Mouse (Mus musculus) embryonic stem cell, embryonic (primary cell): ENCODE data around the gene Myb.

Source experiments
- CTCF ChIA-PET, 4 experiments: fragments of 300-600 bp in 2 of 4; fragments of 350-600 bp in 2 of 4; sonication (Branson Sonifier 250); formaldehyde crosslinking; loops; one replicate each; lab custom pipeline; 2022; ENCODE audit warnings: inconsistent platforms in 2 of 4; lab: Charles Lee
- POLR2A ChIA-PET, 4 experiments: fragments of 300-600 bp in 2 of 4; fragments of 350-600 bp in 2 of 4; sonication (Branson Sonifier 250); formaldehyde crosslinking; loops; one replicate each; lab custom pipeline; 2022; ENCODE audit warnings: antibody characterized with exemption in 4 of 4, inconsistent platforms in 1 of 4; lab: Charles Lee

Myb gene

DNA sequence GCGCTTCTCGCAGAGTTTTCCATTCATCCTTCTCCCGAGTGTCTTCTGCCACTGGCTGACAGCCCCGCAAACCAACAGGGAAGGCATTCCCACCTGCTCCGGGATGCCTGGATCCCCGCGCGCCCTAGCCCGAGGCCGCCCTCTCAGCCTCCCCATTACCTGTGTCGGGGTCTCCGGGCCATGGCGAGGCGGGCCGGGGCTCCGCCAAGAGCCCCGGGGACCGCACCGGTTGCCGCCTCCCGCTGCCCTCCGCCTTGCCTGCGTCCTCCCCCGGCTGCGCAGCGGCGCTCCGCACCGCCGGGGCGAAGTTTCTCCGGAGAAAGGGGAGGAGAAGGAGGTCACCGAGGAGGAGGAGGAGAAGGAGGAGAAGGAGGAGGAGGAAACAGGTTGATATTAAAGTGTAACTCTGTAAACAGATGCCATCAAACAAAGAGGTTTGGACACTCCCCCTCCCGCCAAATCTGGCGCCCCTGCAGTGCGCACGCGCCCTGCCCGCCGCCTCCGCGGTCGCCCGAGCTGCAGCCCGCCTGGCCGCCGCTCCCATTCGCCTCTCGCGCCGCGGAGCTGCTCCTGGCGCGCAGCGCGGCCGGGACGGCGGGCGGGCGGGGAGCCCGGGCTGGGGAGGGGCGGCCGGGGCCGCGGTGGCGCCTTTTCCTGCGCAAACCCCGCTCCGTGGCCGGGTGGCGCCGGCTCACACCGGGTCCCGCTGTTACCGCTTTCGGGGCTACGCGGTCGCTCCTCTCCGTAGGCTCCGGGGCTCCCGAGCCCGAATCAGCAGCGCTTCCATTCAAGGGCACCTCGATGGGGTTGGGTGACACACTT is at the start of gene Myb:
Myb (minus strand) TSS at position 448 of the 822 bp plus-strand sequence.
- CTCF ChIA-PET = interaction anchor here in 1 of 4 experiments (0.9 kb wide), 1 partner anchor 175 kb away, joined by 3 read pairs; no protein-coding TSS in a partner anchor
- POLR2A ChIA-PET = interaction anchor here in 3 of 4 experiments (0.9 to 5.1 kb wide), 4 partner anchors 59 to 828 kb away, joined by 3 to 39 read pairs (median 3); no protein-coding TSS in a partner anchor

DNA sequence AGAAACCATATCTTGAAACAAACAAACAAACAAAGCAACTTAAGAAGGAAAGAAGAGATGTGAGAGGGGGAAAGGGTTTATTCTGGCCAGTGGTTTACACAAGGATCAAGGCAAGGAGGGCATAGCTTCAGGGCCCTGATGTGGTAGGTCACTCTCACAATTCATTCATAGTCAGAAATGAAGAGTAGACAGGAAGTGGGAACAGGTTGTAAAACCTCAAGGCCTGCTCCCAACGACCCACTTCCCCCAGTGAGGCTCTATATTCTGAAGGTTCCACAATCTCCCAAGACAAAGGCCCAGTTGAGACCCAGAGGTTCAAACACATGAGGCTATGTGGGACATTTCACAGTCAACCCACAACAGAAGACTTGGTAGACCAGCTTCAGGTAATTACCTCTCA is 46.6 kb upstream of the Myb start:
- ChIA-PET POLR2A (no interaction called here), CTCF (interaction anchor here in 1 of 4 experiments (1.0 kb wide), 1 partner anchor 13 kb away, joined by 3 read pairs; no protein-coding TSS in a partner anchor)

DNA sequence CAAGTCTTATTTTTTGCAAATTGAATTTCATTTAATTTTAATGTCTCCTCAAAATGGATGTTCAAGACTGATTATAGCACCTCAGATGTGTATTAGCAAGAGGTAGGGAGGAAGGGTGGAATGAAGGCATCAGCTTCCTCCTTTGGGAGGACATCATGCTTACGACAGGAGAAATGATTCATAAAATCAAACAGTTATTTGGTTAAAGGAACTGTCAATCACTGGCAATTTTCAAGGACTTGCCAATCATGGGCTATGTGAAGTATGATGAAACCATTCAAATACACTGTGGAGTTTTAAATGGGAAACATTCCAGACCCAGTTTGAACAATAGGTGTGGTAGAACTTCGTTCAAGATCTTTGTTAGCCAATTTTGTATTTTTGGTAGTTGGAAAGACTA is 45.4 kb upstream of the Myb start:
- ChIA-PET POLR2A (no interaction called here), CTCF (no interaction called here)

DNA sequence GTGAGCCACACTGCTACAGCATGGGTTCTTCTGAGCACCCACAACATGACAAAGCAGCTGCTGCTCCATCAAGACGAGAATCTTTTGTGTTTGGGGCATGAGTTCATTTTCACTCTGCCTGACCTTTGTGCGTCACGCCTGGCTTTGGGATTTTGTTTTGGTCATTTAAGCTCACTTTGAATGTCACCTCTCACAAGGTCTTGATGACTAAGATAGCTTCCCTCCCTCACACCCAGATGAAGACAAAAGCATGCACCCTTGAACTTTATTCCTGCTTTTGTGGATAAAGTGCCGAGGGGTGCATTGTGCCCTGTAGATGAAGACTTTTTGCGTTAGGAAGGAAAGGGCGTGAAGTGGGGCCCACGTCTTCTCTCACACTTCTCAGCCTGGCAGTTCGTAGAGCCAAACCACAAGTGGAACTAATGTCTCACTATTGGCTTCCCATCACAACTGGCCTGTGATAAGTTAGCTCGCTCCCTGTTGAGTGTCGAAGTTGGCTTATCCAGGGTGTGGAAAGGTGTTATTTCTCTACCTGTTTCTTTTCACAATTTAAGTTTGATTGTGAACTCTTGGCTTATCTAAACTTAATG is 43.8 kb upstream of the Myb start:
- POLR2A ChIA-PET = interaction anchor here in 1 of 4 experiments (1.0 kb wide), 1 partner anchor 16 kb away, joined by 3 read pairs; no protein-coding TSS in a partner anchor

DNA sequence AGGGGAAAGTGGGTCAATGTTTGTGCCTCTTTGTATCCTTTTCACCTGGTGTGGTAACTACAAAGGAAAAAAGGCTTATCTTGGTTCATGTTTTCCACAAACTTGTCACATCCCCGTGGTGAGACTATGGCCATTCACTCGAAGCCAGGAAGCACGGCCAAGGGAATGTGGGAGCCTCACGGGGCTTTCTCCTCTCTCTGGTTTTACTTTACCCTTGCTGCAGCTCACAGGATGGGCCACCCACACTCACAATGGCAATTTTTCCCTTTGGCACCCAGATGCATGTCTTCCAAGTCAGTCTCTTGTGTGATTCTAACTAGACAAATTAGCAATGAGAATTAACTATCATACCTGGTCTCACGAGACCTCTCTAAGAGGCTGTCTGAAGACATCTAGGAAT is 43.1 kb upstream of the Myb start:
- CTCF ChIA-PET = no interaction called here
- POLR2A ChIA-PET = interaction anchor here in 1 of 4 experiments (1.3 kb wide), 1 partner anchor 12 kb away, joined by 3 read pairs; no protein-coding TSS in a partner anchor

More for the DNA sequence above, 43.8 kb upstream of the Myb start:
- CTCF ChIA-PET = no interaction called here

DNA sequence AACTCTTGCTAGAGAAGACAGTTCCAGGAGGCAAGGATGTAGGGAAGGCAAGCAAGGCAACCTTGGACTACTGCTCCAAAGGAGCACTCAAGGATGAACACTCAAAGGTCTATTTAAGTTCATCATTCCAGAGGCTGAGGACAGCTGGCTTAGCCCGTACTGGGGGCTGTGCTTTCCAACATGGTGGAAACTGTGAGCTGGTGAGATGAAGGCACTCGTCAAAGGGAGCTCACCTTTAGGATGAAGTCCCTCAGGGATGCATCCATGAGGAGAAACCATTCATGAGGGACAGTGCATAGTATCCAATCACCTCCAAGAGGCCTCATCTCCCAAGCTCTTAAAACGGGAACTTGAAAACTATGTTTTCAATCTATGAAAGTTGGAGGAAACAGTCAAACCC is 42.7 kb upstream of the Myb start:
- CTCF ChIA-PET = no interaction called here
- POLR2A ChIA-PET = interaction anchor here in 1 of 4 experiments (1.3 kb wide), 1 partner anchor 12 kb away, joined by 3 read pairs; no protein-coding TSS in a partner anchor

DNA sequence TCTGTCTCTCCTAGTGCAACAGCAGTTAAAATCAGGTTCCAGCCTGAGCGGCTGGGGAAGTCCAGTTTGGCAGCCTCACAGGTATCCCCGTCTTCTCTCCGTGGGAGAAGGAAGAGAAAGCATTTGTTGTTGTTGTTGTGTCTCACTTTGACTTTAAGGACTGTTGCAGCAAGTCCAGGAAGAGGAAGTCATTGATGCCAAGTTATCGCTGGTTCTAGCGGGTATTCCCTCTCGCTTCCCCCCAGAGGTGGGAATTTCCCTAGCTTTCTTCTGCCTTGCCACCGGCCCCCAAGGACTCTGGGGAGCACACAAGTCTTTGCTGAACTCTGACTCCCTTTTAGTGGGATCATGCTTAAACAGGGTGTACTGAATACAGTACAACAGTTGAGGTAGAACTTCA is 40.0 kb upstream of the Myb start:
- ChIA-PET CTCF (no interaction called here), POLR2A (no interaction called here)

DNA sequence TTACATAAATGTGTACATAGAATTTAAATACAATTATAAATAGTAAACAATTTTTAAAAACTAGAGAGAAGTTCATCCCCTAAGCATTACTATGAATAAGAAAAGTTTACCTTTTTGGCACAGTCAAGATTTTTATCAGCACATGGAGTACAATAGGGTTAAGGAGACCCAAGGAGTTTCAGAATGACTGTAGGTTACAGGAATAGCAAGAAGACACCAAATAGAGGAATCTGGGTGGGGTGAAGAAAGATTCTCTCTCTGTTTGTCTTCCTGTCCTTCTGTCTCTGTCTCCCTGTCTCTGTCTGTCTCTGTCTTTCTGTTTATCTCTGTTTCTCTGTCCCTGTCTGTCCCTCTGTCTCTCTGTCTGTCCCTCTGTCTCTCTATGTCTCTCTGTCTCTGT is 39.5 kb upstream of the Myb start:
- ChIA-PET POLR2A (no interaction called here), CTCF (no interaction called here)

DNA sequence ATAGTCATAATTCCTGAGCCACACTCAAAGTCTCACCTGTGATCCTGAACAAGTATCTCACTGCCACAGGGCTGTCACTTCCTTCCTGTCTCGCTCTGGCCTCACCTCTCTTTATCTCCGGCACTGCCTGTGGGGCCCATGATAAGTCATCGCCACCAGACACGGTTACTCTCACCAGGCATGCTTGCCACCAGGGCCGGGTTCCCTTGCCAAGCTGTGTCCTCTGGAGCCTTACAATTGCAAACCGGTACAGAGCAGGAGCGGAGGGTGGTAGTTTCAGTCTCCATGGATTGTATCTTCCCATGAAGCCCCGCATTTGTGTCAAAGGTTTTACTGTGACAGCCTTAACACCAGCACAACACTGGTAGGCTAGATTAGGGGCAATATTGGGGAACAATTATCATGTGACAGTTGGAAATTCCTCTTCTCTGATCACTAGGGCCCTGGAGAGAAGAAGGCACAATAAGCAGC is 35.9 kb upstream of the Myb start:
- CTCF ChIA-PET = no interaction called here
- POLR2A ChIA-PET = interaction anchor here in 1 of 4 experiments (0.6 kb wide), 1 partner anchor 99 kb away, joined by 3 read pairs; the partner anchor contains the start of gene Hbs1l

DNA sequence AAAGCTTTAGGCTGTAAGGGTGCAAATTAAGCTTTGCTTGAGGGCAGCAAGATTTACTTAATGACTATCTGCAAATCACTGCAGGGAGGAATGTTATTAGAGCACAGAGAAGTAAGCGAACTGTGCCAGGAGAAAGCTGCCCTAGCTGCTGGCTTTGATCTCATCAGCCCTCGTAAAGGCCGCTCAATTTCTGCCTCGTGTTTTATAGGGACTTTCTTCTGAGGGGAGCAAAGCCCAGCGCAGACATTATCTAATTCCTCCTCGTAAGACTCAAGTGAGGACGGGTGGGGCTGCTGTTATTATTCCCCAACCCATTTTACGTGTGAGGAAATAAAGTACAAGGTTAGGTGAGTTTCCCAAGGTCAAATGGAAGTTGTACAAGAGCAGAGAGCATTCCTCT is 34.8 kb upstream of the Myb start:
- POLR2A ChIA-PET = interaction anchor here in 1 of 4 experiments (0.5 kb wide), 1 partner anchor 41 kb away, joined by 5 read pairs; no protein-coding TSS in a partner anchor
- CTCF ChIA-PET = no interaction called here

DNA sequence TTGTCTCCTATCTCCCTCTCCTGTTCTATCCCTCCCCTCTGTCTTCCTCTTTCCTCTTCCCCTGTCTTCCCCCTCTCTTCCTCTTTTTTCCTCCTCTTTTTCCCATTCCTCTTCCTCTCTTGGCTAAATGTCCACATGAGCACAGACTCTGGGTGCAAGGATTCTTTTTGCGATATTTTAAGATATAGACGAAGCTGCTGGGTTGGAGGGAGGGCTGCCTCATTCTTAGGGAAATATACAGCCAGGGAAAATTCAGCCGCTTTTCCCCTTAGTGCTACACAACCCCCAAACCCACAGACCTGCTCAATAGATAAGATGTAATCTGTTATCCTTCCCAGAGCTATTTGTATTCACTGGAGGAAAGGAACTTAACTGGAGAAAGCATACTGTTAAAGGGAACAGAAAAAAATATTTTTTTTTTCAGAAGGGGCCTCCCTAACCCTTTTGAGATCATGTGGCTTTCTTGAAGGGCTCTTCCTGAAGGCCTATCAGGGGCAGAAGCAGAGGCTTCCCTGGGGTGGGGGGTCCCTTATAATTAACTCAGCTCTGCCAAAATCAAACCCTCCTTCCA is 33.2 kb upstream of the Myb start:
- ChIA-PET POLR2A (no interaction called here), CTCF (interaction anchor here in 1 of 4 experiments (0.9 kb wide), 1 partner anchor 201 kb away, joined by 3 read pairs; no protein-coding TSS in a partner anchor)

DNA sequence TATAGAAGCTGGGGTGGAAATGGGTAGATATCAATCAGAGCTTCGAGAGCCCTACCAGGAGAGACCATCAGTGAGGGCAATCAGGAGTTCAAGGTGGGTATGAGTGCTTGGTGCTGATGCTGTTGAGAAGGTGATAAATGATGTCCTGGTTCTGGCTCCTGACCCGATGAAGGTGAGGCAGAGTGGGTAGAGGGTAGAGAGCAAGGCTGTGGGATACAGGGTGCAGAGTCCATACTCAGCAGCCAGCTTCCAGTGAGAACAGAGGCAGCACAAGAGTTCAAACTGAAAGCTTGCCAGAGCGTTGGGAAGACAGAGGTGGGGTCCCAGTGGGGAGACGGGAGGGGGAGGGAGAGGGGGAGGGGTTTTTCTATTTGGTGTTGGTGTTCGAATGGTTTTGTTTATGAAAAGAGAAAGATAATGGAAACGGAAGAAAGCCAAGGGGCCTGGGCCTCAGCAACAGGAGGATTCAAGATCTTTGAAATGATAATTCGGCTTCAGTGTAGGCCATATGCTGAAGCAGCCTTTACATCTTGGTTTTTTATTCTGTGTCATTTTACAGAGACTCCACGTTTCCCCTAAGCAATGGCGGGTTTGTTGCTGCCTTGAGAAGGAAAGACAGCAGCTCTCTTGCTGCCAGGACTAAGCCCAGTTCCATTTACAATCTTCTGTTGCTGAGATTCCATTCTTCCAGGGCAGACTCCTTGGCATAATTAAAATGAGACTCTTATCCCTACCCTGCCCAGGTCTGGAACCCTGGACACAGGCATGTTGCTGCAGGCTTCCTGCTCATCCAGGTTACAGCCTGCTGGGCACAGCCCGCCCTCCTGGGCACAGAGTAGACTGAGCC is 32.5 kb upstream of the Myb start:
- CTCF ChIA-PET = interaction anchor here in 3 of 4 experiments (0.6 to 0.9 kb wide), 3 partner anchors 143 to 200 kb away, joined by 3 read pairs; no protein-coding TSS in a partner anchor
- POLR2A ChIA-PET = interaction anchor here in 1 of 4 experiments (0.9 kb wide), 1 partner anchor 203 kb away, joined by 3 read pairs; no protein-coding TSS in a partner anchor

DNA sequence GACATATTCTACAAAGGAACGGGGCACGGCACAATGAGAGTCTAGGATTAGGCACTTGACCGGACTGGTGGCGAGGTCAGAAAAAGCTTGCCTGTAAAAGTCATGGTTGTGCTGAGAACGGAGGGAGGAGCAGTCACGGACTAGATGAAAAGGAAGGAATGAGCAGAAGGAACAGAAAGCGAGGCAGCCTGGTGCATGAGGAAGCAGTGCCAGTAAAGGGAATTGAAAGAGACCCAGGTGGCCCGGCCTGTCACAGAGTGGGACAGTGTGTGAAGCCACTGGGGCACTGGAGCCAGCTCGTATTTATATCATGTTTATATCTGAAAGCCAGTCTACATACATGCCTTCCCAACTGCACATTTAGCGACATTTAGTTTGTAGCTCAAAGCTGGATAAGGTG is 31.7 kb upstream of the Myb start:
- ChIA-PET CTCF (interaction anchor here in 1 of 4 experiments (0.6 kb wide), 1 partner anchor 144 kb away, joined by 3 read pairs; no protein-coding TSS in a partner anchor), POLR2A (interaction anchor here in 1 of 4 experiments (1.2 kb wide), 1 partner anchor 11 kb away, joined by 3 read pairs; no protein-coding TSS in a partner anchor)

DNA sequence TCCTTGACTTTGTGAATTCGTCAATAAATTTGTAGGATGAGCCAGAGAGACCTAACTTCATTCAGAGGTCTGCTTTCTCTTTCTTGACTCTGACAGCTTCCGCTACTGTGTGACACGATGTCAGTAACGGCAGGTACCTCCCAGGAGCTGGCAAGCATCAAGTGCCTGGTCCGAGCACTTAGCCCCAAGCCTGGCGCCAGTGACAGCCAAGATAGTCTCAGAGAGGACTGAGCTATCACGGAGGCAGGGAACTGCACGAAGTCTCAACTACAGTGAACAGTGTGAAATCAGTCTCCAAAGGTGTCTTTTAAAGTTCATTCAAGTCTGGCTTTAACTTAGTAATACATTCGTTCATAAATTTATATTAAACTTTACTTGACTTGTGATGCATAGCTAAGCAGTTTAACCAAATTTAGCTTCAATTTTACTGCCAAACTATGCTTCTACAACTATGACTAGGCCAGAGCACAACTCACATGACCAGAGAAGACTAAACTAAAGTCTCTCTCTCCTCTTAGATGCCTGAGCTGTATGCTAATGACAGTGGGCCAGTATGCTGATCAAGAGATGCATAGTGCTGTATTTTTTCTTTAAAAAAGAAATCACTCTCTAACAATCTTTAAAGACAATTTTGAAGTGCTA is 29.1 kb upstream of the Myb start:
- CTCF ChIA-PET = interaction anchor here (0.5 to 3.0 kb wide), 20 partner anchors 11 to 214 kb away, joined by 3 to 26 read pairs (median 6); no protein-coding TSS in a partner anchor
- POLR2A ChIA-PET = interaction anchor here in 1 of 4 experiments (0.8 kb wide), 1 partner anchor 88 kb away, joined by 3 read pairs; no protein-coding TSS in a partner anchor

DNA sequence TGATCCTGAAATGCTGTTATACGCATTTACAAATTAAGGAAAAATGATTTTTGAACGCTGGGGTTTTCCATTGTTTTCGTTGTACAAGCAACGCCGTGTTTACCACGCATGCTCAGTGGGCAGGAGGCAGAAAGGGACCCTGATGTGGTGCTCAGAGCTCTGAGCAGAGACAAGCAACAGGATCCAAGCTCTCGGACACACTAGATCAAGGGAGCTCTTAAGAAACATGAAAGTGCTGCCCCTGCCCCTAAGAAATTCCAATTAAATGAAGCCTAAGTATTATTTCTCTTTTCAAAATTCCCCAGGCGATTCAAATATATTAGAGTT is 28.5 kb upstream of the Myb start:
- ChIA-PET CTCF (interaction anchor here (0.5 to 3.0 kb wide), 30 partner anchors 10 to 237 kb away, joined by 3 to 26 read pairs (median 4); partner anchors contain the start of gene Ahi1 (in 1 of the 4)), POLR2A (interaction anchor here in 2 of 4 experiments (1.0 to 1.2 kb wide), 2 partner anchors 16 to 196 kb away, joined by 3 to 5 read pairs; no protein-coding TSS in a partner anchor)

DNA sequence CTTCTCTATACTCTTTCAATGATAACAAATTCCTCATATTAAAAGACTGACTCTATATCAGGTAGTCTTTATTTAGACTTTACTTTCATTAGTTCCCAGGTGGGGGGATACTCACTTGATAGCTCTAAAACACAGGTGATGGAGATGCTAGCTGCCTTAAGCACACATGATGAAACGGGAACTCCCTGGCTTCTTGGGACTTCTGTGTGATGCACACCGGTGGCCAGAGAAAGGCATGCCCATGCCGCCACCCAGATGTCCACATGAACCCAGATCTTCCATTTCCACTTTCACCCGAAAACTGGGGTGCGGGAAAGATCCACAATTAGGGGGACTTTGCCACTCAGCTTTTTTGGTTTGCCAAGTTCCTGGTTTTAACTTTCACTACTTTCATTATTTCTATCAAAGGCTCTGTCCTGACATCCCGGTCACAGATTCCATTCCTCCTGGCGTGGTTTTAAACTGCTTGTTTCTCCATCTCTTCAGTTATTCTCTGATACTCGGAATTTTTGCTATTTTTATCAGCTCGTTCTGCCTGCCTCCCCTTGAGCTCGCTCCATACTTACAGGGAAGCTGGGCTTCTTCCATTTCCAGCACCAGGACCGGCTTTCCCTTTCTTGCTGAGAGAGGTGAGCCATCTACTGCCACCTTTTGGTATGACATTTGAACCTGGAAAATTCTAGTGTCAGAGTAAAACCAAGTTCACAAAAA is 27.9 kb upstream of the Myb start:
- CTCF ChIA-PET = interaction anchor here (0.5 to 3.0 kb wide), 33 partner anchors 10 to 884 kb away, joined by 3 to 26 read pairs (median 4); partner anchors contain the start of gene Ahi1 (in 1 of the 4)

More for the DNA sequence above, 27.9 kb upstream of the Myb start:
- POLR2A ChIA-PET = interaction anchor here in 2 of 4 experiments (1.0 to 1.2 kb wide), 2 partner anchors 16 to 195 kb away, joined by 3 to 5 read pairs; no protein-coding TSS in a partner anchor
